Mouse (Mus musculus): ENCODE data around the gene Dner. TPM values are rescaled to one million over a fixed set of nuclear protein-coding genes. Genes with fewer than 3 reads are reported as not detected.

The Dner gene
- polyA plus RNA-seq, 1 experiment from 2014 or later, result not detected

DNA sequence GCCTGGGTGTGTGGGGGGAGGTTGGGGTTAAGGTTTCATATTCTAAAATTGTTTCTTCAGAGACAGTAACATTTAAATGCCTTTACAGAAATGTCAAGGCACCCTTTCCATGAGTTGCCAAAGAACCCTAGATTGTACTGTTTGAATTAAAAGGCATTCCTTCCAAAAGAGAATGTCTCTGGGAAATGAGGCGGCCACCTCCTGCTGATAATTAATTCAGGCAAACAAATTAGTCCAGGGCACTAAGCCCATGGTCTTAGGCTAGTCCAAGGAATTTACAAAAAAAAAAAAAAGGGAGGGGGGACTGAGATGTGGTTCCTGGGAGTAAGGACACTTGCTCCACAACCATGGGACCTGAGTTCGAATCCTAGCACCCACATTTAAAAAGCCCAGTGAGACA lies 273.1 kb downstream of the Dner start:
- 50% methylated on average over 2 of the region's 2 CpGs for WGBS (ENCODE audit: insufficient replicate concordance)
- no peaks in the 10 kb centered on the region for H3K27me3 ChIP-seq (ENCODE audit: insufficient read depth, low read length)

DNA sequence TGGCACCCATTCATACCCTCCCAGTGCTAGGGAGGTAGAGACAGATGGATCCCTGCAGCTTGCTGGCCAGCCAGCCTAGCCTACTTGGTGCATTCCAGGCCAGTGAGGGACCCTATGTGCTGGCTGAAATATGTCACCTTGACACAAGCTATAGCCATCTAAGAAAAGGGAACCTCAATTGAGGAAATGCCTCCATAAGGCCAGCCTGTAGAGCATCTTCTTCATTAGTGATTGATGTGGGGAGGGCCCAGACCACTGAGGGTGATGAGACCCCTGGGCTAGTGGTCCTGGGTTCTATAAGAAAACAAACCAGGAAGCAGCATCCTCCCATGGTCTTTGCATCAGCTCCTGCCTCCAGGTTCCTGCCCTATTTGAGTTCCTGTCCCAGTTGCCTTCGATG lies 274.2 kb downstream of the Dner start:
- Histone ChIP-seq H3K27ac (ENCODE audit: low read depth) (no peak overlapping the region), H3K4me1 (ENCODE audit: insufficient read depth) (no peaks in the 10 kb centered on the region), H3K27me3 (ENCODE audit: insufficient read depth, low read length) (no peaks in the 10 kb centered on the region), H3K36me3 (replicated peaks; ENCODE audit: insufficient read depth, low read length) (no peaks in the 10 kb centered on the region), H3K4me3 (ENCODE audit: low read depth, low read length) (no peak overlapping the region), H3K9ac (replicated peaks) (no peak overlapping the region), H3K9me3 (ENCODE audit: low read length) (no peaks in the 10 kb centered on the region), H3K4me2 (ENCODE audit: low read depth, low read length) (no peak overlapping the region)
- TF ChIP-seq CTCF (IDR thresholded peaks at IDR 0.05; ENCODE audit: low read depth) (no peak), EP300 (IDR thresholded peaks at IDR 0.05; ENCODE audit: low read depth) (no peak)
- ATAC-seq (no peak), DNase-seq (no peak)
- 63% methylated on average over 1 of the region's 1 CpGs for WGBS (ENCODE audit: insufficient replicate concordance)

More for the DNA sequence above, 273.1 kb downstream of the Dner start:
- no peak for ATAC-seq
- no peaks in the 10 kb centered on the region for H3K4me1 ChIP-seq (ENCODE audit: insufficient read depth)
- TF ChIP-seq CTCF (IDR thresholded peaks at IDR 0.05; ENCODE audit: low read depth), result no peak
- TF ChIP-seq EP300 (IDR thresholded peaks at IDR 0.05; ENCODE audit: low read depth), result no peak
- no peak overlapping the region for H3K4me3 ChIP-seq (ENCODE audit: low read depth, low read length)
- no peak overlapping the region for H3K9ac ChIP-seq (replicated peaks)
- H3K27ac ChIP-seq (ENCODE audit: low read depth), result no peak overlapping the region
- no peak for DNase-seq
- H3K36me3 ChIP-seq (replicated peaks; ENCODE audit: insufficient read depth, low read length), result no peaks in the 10 kb centered on the region
- no peak overlapping the region for H3K4me2 ChIP-seq (ENCODE audit: low read depth, low read length)
- no peaks in the 10 kb centered on the region for H3K9me3 ChIP-seq (ENCODE audit: low read length)

DNA sequence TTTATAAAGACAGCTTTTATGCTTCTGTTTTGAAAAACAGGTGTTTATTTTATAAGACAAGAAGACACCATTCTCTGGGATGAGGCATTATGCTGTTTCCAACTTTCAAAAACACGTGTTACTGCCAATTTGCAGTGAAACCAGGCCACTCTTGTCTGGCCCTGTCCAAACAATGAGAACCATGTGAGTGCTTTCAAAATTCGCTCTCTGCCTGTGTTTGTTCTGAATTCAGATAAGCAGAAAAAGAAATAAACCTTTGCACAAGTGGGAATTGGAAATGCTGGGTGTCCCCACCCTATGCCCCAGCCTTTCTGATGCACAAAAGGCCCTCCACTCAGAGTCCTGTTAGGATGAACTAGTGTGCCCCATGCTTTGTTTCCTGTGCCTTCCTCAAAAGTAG lies 276.6 kb downstream of the Dner start:
- WGBS (ENCODE audit: insufficient replicate concordance), result 24% methylated on average over 2 of the region's 2 CpGs
- Histone ChIP-seq H3K4me3 (ENCODE audit: low read depth, low read length) (no peak overlapping the region), H3K36me3 (replicated peaks; ENCODE audit: insufficient read depth, low read length) (no peaks in the 10 kb centered on the region), H3K27me3 (ENCODE audit: insufficient read depth, low read length) (no peaks in the 10 kb centered on the region), H3K9me3 (ENCODE audit: low read length) (no peaks in the 10 kb centered on the region), H3K9ac (replicated peaks) (no peak overlapping the region), H3K4me2 (ENCODE audit: low read depth, low read length) (no peak overlapping the region), H3K27ac (ENCODE audit: low read depth) (no peak overlapping the region), H3K4me1 (ENCODE audit: insufficient read depth) (no peaks in the 10 kb centered on the region)
- TF ChIP-seq EP300 (IDR thresholded peaks at IDR 0.05; ENCODE audit: low read depth) (no peak), CTCF (IDR thresholded peaks at IDR 0.05; ENCODE audit: low read depth) (no peak)
- ATAC-seq (peak; percentile 40; the same call in 1 of the 2 replicates), DNase-seq (no peak)

DNA sequence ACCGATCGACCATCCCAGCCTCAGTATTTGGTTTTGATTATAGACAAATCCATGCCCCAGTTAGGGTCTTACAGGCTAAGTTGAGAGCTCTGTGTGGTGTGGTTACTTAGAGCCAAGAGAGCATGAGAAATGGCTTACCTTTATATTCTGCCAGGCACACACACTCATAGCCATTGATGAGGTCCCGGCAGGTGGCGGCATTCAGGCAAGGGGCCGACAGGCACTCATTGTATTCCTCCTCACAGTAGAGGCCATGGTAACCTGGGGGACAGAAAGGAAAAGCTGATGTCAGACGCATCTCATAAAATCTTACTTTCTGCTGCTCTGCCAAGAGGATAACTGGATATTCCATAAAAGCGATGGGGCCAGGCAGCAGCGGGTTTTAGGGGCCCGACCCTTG lies 277.5 kb downstream of the Dner start:
- H3K4me2 ChIP-seq (ENCODE audit: low read depth, low read length), result no peak overlapping the region
- WGBS (ENCODE audit: insufficient replicate concordance), result 73% methylated on average over 9 of the region's 9 CpGs
- DNase-seq (no peak), ATAC-seq (no peak)
- no peak overlapping the region for H3K4me3 ChIP-seq (ENCODE audit: low read depth, low read length)
- H3K27me3 ChIP-seq (ENCODE audit: insufficient read depth, low read length), result no peaks in the 10 kb centered on the region
- H3K36me3 ChIP-seq (replicated peaks; ENCODE audit: insufficient read depth, low read length), result no peaks in the 10 kb centered on the region
- no peaks in the 10 kb centered on the region for H3K9me3 ChIP-seq (ENCODE audit: low read length)
- H3K27ac ChIP-seq (ENCODE audit: low read depth), result no peak overlapping the region
- no peaks in the 10 kb centered on the region for H3K4me1 ChIP-seq (ENCODE audit: insufficient read depth)
- H3K9ac ChIP-seq (replicated peaks), result no peak overlapping the region
- TF ChIP-seq EP300 (IDR thresholded peaks at IDR 0.05; ENCODE audit: low read depth), result no peak
- no peak for TF ChIP-seq CTCF (IDR thresholded peaks at IDR 0.05; ENCODE audit: low read depth)

DNA sequence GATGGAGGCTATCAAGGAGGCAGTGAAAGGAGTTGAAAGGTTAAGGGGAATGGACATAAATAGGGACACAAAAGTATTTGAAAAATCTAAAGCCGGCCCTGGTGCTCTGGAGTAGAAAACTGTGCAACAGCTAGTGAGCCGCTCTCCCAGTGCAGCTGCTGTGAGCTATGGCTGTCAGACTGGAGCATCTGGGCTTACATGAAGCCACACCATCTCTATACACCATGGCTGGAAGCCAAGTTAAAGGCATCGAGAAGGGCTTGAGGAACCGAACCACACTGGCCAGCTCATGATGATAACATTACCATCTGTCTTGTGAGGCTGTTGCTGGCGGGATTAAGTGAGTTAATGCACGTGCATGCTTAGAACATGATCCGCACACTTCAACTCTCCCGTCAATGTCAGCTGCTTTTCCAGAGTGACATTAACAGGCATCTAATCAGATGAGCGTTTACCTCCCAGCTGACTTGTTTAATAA lies 278.2 kb downstream of the Dner start:
- no peak for ATAC-seq

DNA sequence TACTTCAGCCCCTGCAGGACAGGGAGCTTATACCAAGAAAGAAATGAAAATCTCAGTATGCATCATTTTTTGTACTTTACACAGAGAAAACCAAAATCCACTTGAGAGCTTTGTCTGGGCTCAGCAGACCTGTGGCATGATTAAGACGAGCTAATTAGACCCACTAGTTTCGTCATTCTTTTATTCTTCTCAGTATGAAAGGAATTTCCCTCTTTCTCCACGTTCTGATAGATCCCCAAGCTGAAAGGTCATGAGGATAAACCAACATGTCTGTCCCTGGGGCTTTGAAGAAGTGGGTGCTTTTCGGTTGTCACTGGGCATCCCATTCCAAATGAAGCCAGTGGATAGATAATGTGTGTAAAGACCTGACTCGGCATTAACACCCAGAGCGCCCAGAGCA lies 278.7 kb downstream of the Dner start:
- 60% methylated on average over 6 of the region's 6 CpGs for WGBS (ENCODE audit: insufficient replicate concordance)
- Histone ChIP-seq H3K9me3 (ENCODE audit: low read length) (no peaks in the 10 kb centered on the region), H3K4me3 (ENCODE audit: low read depth, low read length) (no peak overlapping the region), H3K36me3 (replicated peaks; ENCODE audit: insufficient read depth, low read length) (no peaks in the 10 kb centered on the region), H3K27me3 (ENCODE audit: insufficient read depth, low read length) (no peaks in the 10 kb centered on the region), H3K4me1 (ENCODE audit: insufficient read depth) (no peaks in the 10 kb centered on the region), H3K4me2 (ENCODE audit: low read depth, low read length) (no peak overlapping the region), H3K9ac (replicated peaks) (no peak overlapping the region), H3K27ac (ENCODE audit: low read depth) (no peak overlapping the region)
- TF ChIP-seq EP300 (IDR thresholded peaks at IDR 0.05; ENCODE audit: low read depth) (no peak), CTCF (IDR thresholded peaks at IDR 0.05; ENCODE audit: low read depth) (no peak)
- no peak for DNase-seq
- ATAC-seq, result no peak

More for the DNA sequence above, 278.2 kb downstream of the Dner start:
- H3K4me2 ChIP-seq (ENCODE audit: low read depth, low read length), result no peak overlapping the region
- H3K27ac ChIP-seq (ENCODE audit: low read depth), result no peak overlapping the region
- no peak overlapping the region for H3K4me3 ChIP-seq (ENCODE audit: low read depth, low read length)
- no peak overlapping the region for H3K9ac ChIP-seq (replicated peaks)
- H3K27me3 ChIP-seq (ENCODE audit: insufficient read depth, low read length), result no peaks in the 10 kb centered on the region
- no peaks in the 10 kb centered on the region for H3K9me3 ChIP-seq (ENCODE audit: low read length)
- no peak for TF ChIP-seq EP300 (IDR thresholded peaks at IDR 0.05; ENCODE audit: low read depth)
- TF ChIP-seq CTCF (IDR thresholded peaks at IDR 0.05; ENCODE audit: low read depth), result no peak
- no peak for DNase-seq
- 81% methylated on average over 9 of the region's 9 CpGs for WGBS (ENCODE audit: insufficient replicate concordance)
- H3K36me3 ChIP-seq (replicated peaks; ENCODE audit: insufficient read depth, low read length), result no peaks in the 10 kb centered on the region
- no peaks in the 10 kb centered on the region for H3K4me1 ChIP-seq (ENCODE audit: insufficient read depth)

DNA sequence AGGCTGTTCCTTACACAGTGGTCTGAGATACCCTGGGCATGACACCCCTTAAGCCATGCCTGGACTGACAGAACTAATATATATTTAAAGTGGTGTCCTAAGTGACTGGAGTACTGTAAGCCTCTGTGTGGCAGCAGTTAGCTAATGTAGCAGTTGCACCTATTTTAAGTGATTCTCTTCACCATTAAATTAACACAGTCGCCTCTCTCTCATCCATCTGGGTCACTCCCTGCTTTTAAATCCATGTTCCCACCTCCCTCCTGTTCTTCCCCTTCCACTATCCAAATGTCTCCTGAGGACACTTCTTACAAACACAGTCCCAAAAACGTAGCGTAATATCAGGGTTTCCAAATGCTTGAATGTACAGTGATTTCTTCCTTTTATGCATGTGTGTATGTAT lies 281.6 kb downstream of the Dner start:
- H3K9me3 ChIP-seq (ENCODE audit: low read length), result no peaks in the 10 kb centered on the region
- ATAC-seq, result no peak
- H3K4me3 ChIP-seq (ENCODE audit: low read depth, low read length), result no peak overlapping the region
- H3K36me3 ChIP-seq (replicated peaks; ENCODE audit: insufficient read depth, low read length), result no peaks in the 10 kb centered on the region
- H3K4me1 ChIP-seq (ENCODE audit: insufficient read depth), result no peaks in the 10 kb centered on the region
- DNase-seq, result no peak
- H3K27ac ChIP-seq (ENCODE audit: low read depth), result no peak overlapping the region
- H3K27me3 ChIP-seq (ENCODE audit: insufficient read depth, low read length), result no peaks in the 10 kb centered on the region
- TF ChIP-seq CTCF (IDR thresholded peaks at IDR 0.05; ENCODE audit: low read depth) (no peak), EP300 (IDR thresholded peaks at IDR 0.05; ENCODE audit: low read depth) (no peak)
- H3K4me2 ChIP-seq (ENCODE audit: low read depth, low read length), result no peak overlapping the region
- WGBS (ENCODE audit: insufficient replicate concordance), result 75% methylated on average over 3 of the region's 3 CpGs
- no peak overlapping the region for H3K9ac ChIP-seq (replicated peaks)
